Mouse (Mus musculus) spleen, embryonic (tissue): Measurements from ENCODE around the gene Asprv1.

ENCODE experiments used
- CTCF ChIA-PET: fragments of 350-600 bp; sonication (Branson Sonifier 250); formaldehyde crosslinking; loops from one replicate; lab custom pipeline; 2022; lab: Charles Lee

Asprv1 gene

GRCm38 (mm10) chr6:86610714-86611113 is 17.2 kb upstream of the Asprv1 start:
- CTCF ChIA-PET = interaction anchor here (1.4 kb wide), 1 partner anchor 24 kb away, joined by 3 read pairs; no protein-coding TSS in a partner anchor

- CTCF ChIA-PET = no interaction called here
Measured at GRCm38 (mm10) chr6:86615301-86615700, 12.7 kb upstream of the Asprv1 start.

GRCm38 (mm10) chr6:86623201-86623600 is 4.8 kb upstream of the Asprv1 start:
- CTCF ChIA-PET = no interaction called here

GRCm38 (mm10) chr6:86624074-86625030 is 3.6 kb upstream of the Asprv1 start:
- CTCF ChIA-PET = interaction anchor here (0.5 kb wide), 1 partner anchor 22 kb away, joined by 5 read pairs; no protein-coding TSS in a partner anchor

- CTCF ChIA-PET = no interaction called here
Measured at GRCm38 (mm10) chr6:86630141-86630540, 2.2 kb downstream of the Asprv1 start.

GRCm38 (mm10) chr6:86636495-86636894 is 8.5 kb downstream of the Asprv1 start:
- CTCF ChIA-PET = no interaction called here

GRCm38 (mm10) chr6:86637171-86637835 is 9.3 kb downstream of the Asprv1 start:
- CTCF ChIA-PET = interaction anchor here (0.7 kb wide), 1 partner anchor 1209 kb away, joined by 3 read pairs; no protein-coding TSS in a partner anchor

GRCm38 (mm10) chr6:86637860-86638259 is 9.9 kb downstream of the Asprv1 start:
- CTCF ChIA-PET = no interaction called here

GRCm38 (mm10) chr6:86638434-86638833 is 10.5 kb downstream of the Asprv1 start:
- CTCF ChIA-PET = no interaction called here

GRCm38 (mm10) chr6:86639180-86640160 is 11.5 kb downstream of the Asprv1 start:
- CTCF ChIA-PET = no interaction called here

GRCm38 (mm10) chr6:86640161-86640560 is 12.2 kb downstream of the Asprv1 start:
- CTCF ChIA-PET = no interaction called here

GRCm38 (mm10) chr6:86640776-86641175 is 12.8 kb downstream of the Asprv1 start:
- CTCF ChIA-PET = no interaction called here

- CTCF ChIA-PET = interaction anchor here (1.0 kb wide), 1 partner anchor 10 kb away, joined by 6 read pairs; no protein-coding TSS in a partner anchor
Measured at GRCm38 (mm10) chr6:86641716-86642115, 13.8 kb downstream of the Asprv1 start.

- CTCF ChIA-PET = interaction anchor here (0.6 kb wide), 1 partner anchor 197 kb away, joined by 7 read pairs; no protein-coding TSS in a partner anchor
Measured at GRCm38 (mm10) chr6:86644775-86645400, 16.9 kb downstream of the Asprv1 start.

- CTCF ChIA-PET = interaction anchor here (0.6 to 0.8 kb wide), 2 partner anchors 197 to 661 kb away, joined by 4 to 7 read pairs; no protein-coding TSS in a partner anchor
Measured at GRCm38 (mm10) chr6:86645551-86645950, 17.6 kb downstream of the Asprv1 start.

- CTCF ChIA-PET = interaction anchor here (0.7 to 0.8 kb wide), 3 partner anchors 10 to 661 kb away, joined by 4 to 5 read pairs (median 5); no protein-coding TSS in a partner anchor
Measured at GRCm38 (mm10) chr6:86646143-86646542, 18.2 kb downstream of the Asprv1 start.

GRCm38 (mm10) chr6:86653026-86653425 is 25.1 kb downstream of the Asprv1 start:
- CTCF ChIA-PET = no interaction called here

- CTCF ChIA-PET = interaction anchor here (0.5 kb wide), 1 partner anchor 267 kb away, joined by 5 read pairs; no protein-coding TSS in a partner anchor
Measured at GRCm38 (mm10) chr6:86654270-86654916, 26.4 kb downstream of the Asprv1 start.

GRCm38 (mm10) chr6:86658501-86658900 is 30.5 kb downstream of the Asprv1 start:
- CTCF ChIA-PET = no interaction called here
